Mouse (Mus musculus): ENCODE data around the gene Hist1h2bm.
"Not testable (repeated sequence)": the region's sequence is repeated elsewhere in the genome, so short reads cannot be mapped to it uniquely, and the experiment has no call there.

Hist1h2bm gene

DNA sequence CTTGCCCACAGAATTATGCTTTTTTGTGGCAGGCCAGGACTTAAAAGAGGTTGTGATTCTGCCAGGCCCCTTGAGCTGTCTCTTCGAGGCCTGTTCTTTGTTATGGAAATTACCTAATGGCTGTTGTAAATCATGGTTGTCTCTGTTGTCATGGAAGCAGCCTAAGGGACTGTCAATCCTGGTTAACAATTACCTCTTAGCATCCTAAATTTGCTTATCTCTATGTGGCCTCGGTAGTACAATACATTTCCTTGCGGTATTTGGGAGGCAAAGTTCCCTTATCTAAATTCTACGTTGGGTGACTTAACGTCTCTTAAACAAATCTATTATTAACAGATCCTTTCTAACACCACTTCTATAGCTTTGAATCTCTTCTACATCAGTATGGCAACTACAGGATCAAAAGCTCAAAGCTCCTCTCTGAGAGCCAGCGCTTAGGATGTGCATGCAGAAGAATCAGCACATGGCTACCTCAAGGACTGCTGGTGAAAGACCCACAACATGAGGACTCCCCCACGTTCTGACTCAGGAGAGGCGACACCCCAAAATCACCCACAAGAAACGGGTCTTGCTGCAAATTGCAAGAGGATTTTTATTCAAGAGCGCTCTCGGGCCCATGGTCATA, 6.2 kb downstream of the Hist1h2bm start:
- DNase-seq (ENCODE audit: low read depth, low spot score): no peak

DNA sequence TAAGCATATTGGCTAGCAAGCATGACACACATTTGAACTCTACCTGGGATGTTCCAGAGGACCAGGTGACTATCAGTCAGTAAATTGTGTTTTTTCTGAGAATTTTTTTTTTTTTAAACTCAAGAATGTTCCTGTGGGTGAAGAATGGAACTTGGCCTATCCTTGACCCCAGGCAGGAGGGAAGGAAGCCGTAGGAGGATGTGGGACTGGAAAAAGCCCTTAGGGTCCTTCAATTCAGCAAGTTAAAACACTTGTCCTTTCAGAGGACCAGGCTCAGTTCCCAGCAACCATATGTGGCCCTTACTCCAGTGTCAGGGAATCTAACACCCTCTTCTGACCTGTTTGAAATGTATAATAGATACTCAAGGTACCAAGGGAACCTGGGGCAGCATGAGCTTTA, 7.7 kb downstream of the Hist1h2bm start:
- no peak for DNase-seq (ENCODE audit: low read depth, low spot score)

DNA sequence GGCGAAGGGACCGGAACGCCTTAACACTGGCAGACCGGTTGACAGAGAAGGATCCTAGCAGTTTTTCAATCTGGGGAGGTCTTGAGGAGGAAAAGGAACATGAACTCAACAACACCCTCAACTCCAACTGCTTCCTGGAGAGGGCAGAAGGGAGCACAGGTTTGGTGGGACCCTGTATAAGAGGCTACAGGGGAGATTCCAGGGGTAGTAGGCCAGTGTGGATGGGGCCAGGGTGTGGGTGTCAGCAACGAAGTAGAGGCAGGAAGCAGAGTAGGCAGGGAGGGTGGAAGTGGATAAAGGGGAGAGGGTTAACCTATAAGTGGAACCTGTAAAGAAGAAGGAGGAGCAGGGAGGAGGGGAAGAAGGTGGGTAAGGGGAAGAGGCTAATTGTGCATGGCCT, 11.6 kb downstream of the Hist1h2bm start:
- no peak for DNase-seq (ENCODE audit: low read depth, low spot score)

DNA sequence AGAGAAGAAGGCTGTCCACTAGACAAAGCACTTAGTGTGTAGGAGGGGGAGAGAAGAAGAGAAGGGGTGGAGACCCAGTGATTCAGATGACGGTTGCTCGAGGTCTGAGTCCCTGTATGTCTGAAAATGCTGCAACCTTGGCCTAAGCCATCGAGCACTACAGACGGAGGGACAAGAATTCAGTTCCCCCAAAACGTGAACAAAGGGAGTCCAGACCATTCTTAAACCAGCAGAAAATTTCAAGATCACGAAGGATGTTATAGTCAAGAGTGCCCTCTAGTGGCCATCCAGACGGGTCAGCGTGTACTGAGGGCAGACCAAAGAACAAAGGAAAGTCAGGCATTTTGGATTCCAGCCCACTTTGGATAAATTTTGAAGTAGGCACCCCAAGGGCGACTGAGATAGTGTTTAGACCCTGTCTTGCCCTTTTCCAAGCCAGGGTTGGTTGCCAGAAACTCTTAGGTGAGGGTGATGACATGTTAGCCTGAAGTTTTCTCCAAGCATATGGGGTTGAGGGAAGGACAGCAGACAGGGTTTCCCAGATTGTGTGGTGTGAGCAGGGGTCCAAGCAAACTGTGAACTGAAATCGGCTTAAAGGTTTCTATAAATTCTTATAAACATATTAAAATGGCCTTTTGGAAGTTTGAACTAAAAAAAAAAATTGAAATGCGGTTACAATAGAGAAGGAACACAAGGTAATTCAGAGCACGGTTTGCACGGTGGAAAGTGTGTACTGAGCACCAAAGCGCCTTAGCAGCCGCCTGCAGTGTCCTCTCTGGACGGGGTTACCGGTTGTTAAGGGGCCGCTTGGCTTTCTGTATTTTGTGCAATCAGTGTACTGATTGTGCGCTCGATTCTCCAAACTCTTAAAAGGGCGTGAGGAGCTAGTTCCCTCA, 12.4 kb downstream of the Hist1h2bm start:
- peak; percentile 92 for DNase-seq (ENCODE audit: low read depth, low spot score)

DNA sequence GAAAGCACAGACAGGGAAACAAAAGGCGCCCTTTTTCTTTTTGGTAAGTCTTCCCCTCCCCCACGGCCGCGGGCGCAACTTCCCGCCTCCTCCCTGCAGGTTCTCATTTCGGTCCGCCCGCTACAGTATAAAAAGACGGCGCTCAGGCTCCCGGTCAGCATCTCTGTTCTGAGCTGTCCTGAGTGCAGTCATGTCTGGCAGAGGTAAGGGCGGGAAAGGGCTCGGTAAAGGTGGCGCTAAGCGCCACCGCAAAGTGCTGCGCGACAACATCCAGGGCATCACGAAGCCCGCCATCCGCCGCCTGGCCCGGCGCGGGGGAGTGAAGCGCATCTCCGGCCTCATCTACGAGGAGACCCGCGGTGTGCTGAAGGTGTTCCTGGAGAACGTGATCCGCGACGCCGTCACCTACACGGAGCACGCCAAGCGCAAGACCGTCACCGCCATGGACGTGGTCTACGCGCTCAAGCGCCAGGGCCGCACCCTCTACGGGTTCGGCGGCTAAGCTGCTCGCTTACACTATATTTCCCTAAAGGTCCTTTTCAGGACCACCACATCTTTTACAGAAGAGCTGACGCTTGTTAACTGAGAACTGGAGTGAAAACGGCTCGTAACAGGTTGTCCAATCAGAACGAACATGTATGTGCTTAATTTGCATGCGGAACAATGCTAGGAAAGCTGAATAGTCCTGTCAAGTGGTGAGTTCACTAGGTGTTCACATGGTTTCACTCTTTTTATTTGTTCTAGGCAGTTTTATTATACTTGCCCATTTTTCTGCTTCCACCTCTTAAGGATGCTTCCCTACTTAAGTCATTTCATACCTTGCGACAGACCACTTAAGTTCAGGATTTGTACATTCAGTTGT, 13.3 kb downstream of the Hist1h2bm start, which contains the start of gene Hist1h4j:
Gene Hist1h4j (plus strand): TSS at position 159 of the 862 bp plus-strand sequence.
- DNase-seq (ENCODE audit: low read depth, low spot score): peak; percentile 83

DNA sequence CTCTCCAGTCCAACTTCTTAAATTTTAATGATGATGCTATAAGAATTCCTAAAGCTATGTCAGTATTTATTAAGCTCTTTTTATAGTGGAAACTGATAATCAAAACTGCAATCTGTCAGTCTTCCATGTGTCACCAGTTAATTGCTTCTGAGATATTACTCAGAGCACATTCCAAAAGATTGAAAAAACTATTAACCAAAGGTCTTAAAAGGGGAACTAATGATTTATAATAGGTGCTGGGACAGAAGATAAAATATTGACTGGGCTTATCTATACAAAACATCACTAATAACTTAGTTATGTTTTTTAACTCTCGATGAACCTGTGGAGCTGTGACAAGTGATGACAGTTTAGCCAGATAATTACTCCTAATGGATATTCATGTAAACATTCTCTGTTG, 23.2 kb downstream of the Hist1h2bm start:
- no peak for DNase-seq (ENCODE audit: low read depth, low spot score)

DNA sequence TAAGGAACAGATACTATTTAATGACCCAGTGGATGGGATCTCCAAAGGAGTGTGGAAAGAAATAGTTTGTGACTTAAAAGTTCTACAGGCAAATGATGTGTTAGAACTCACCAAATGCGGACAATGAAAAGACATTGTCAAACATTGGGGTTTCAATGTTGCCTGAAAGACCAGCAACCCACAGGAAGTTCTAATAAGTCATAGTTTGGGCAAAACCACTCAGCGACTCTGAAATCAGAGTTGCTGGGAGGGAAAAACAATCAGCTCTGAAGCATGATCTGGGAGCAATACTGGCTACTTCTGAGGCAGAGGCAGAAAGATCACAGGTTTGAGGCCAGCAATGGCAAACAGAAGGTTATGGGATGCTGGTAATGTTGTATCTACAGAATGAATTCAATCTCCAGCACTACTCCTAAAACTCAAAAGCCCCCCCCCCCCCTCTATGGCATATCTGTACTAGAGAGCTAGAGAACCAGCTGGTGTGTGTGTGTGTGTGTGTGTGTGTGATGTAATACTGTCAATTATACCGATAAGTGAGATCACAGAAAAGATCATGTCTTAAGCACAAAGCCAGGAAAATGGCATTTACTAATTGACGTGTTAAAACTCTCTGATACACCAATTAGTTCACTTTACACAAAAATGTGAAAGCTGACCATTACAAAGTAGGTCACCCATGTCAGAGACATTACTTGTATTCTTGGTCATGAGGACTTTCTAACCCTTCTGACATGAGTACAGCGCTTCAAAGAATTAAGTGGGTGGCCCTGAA, 27.7 kb downstream of the Hist1h2bm start:
- peak; percentile 35 for DNase-seq (ENCODE audit: low read depth, low spot score)

DNA sequence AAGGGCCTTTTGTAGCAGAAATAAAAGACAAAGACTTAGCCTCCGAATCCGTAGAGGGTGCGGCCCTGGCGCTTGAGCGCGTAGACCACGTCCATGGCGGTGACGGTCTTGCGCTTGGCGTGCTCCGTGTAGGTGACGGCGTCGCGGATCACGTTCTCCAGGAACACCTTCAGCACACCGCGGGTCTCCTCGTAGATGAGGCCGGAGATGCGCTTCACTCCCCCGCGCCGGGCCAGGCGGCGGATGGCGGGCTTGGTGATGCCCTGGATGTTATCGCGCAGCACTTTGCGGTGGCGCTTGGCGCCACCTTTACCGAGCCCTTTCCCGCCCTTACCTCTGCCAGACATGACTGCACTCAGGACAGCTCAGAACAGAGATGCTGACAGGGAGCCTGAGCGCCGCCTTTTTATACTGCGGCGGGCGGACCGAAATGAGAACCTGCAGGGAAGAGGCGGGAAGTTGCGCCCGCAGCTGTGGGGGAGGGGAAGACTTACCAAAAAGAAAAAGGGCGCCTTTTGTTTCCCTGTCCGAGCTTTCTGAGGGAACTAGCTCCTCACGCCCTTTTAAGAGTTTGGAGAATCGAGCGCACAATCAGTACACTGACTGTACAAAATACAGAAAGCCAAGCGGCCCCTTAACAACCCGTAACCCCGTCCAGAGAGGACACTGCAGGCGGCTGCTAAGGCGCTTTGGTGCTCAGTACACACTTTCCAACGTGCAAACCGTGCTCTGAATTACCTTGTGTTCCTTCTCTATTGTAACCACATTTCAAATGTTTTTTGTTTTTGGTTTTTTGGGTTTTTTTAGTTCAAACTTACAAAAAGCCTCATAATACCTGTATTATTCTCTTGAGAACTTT, 28.5 kb downstream of the Hist1h2bm start, which contains the start of gene Hist1h4k:
Gene Hist1h4k (minus strand): TSS at position 347 of the 859 bp plus-strand sequence.
- peak; percentile 91 for DNase-seq (ENCODE audit: low read depth, low spot score)

DNA sequence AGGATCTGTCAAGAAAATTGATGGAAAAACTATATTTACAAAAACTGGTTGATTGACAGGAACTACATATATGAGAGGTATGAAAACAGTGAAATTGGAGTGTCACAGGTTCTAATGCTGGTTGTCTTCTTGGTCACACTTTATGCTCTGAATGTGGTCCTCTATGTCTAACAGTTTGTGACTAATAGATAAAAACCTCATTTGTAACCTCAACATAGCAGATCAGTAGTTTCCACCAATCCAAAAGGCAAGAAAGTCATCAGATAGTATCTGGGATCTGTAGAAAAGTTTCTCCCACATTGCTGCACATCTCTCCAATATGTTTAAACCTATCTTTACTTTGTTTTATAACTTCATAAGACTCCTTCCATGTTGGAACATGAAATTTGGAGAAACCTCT, 29.6 kb downstream of the Hist1h2bm start:
- no peak for DNase-seq (ENCODE audit: low read depth, low spot score)

DNA sequence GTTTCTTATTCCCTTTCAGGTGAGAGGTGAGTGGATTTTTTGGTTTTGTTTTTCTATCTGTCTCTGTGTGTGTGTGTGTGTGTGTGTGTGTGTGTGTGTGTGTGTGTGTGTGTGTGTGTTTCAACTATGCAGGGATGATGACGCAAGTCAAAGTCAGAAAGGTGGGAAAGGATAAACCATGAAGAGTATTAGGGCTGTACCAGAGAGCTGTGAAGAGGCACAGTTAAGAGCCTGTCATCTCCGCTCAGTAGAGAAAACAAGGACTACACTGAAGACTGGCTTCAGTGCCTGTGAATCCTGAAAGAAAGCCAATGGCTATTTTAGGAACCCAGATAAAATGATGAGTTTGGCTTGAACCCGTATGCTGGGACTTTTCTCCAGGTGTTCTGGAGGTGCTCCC, 30.0 kb downstream of the Hist1h2bm start:
- no peak for DNase-seq (ENCODE audit: low read depth, low spot score)

DNA sequence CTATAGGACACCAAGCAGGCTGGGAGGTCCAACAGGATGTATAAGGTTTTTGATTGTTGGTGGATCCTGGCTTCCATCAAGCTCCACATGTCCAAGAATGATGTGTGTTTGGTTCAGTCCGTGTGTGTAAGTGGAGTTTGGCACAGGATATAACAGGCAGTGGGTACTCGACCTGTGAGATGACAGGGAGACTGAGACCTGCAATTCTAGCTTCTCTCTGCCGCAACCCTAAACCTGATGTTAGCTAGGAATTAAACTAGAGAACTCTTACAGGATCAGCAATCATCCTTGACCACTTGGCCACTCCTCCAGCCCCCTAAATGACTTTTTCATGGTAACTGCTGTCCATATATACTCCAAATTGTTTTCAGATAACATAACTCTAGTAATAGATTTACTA, 30.5 kb downstream of the Hist1h2bm start:
- peak; percentile 16 for DNase-seq (ENCODE audit: low read depth, low spot score)

DNA sequence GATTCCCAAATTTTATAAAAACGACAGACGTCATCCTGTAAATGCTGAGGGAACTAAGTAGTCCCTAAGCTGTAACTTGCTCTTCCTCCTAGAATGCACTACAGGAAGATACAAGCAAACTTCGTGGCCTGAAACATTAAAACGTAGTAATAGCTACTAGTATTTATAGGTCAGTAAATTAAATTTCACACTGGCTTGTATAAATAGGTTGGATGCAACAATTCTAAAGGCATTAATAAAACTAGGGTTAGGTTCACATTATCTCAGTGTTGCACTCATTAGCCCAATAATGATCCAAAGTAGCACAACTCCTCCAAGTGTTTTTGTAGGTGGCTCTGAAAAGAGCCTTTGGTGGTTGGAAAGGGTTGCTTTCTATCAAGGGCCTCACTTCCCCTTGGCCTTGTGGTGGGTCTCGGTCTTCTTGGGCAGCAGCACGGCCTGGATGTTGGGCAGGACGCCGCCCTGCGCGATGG, 31.2 kb downstream of the Hist1h2bm start:
- DNase-seq (ENCODE audit: low read depth, low spot score): peak; percentile 32

DNA sequence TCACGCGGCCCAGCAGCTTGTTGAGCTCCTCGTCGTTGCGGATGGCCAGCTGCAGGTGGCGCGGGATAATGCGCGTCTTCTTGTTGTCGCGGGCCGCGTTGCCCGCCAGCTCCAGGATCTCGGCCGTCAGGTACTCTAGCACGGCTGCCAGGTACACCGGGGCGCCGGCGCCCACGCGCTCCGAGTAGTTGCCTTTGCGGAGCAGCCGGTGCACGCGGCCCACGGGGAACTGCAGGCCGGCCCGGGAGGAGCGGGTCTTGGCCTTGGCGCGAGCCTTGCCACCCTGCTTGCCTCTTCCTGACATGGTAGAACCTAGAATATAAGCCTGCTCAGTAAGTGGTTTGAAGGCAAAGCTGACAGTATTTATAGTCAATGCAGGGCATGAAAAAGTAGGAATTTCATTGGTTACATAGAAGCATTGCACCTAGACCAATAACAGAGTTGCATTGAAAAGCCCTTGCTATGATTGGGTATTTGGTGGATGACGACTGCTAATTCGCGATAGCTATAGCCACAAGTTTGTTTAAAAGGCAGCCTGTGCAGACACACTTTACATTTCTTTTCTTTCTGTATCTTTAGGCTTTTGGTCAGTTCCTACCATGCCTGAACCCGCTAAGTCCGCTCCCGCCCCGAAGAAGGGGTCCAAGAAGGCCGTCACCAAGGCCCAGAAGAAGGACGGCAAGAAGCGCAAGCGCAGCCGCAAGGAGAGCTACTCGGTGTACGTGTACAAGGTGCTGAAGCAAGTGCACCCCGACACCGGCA, 31.9 kb downstream of the Hist1h2bm start, which contains the start of the genes Hist1h2ak and Hist1h2bn:
Gene Hist1h2ak (minus strand): TSS at position 304 of the 762 bp plus-strand sequence.
Gene Hist1h2bn (plus strand): TSS at position 600 of the 762 bp plus-strand sequence.
- peak; percentile 87 for DNase-seq (ENCODE audit: low read depth, low spot score)

DNA sequence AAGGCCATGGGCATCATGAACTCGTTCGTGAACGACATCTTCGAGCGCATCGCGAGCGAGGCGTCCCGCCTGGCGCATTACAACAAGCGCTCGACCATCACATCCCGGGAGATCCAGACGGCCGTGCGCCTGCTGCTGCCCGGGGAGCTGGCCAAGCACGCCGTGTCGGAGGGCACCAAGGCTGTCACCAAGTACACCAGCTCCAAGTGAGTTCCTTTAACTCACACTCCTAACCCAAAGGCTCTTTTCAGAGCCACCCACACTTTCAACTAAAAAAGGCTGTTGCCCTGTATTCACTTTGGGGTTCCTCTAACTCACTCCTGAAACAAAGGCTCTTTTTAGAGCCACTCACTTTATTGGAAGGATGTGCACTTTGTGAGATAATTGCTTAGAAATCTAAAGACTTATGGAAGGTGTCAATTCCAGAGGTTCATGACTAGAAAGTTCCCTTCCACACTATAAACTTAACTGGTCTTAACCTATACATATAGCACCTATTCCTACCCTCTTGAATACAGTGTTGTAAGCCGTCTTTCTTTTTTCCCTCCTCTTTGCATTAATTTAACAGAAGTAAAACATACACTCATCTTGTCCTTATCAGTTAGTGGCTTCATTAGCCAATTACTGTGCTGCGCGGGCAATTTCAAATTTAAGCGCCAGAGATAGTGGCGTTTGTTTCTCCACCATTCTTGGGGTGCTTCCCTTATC, 32.6 kb downstream of the Hist1h2bm start:
- not testable (repeated sequence) for DNase-seq (ENCODE audit: low read depth, low spot score)

DNA sequence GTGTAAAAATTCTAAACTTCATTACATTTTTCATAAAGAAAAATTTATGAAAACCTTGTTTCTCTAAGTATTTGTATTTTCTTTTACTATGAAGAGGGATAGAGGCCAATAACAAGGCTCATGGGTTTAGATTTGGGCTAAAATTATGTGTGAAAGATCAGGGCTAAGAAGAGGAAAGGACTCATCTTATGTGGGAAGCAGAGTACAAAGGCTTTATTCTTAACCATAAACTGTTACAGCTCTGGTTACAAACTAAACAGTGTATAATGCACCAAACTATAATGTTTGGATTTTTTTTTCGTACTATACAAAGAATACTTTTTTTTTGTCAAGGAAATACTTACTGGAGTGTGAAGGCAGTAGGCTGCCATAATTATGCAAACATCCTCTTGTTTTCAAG, 33.9 kb downstream of the Hist1h2bm start:
- no peak for DNase-seq (ENCODE audit: low read depth, low spot score)

Measured in embryo, embryonic 11.5 days (tissue).